Mouse (Mus musculus) c-Kit-negative CD71-positive TER-119-positive erythroid progenitor cells, embryonic 14.5 days (primary cell): Measurements from ENCODE around the gene Pde8b.

Experiments used
- DNase-seq: peaks from one replicate; pipeline ENCODE4 v3.0.0-alpha.2; 2013; ENCODE audit warnings: low read depth, low spot score

Gene Pde8b

DNA sequence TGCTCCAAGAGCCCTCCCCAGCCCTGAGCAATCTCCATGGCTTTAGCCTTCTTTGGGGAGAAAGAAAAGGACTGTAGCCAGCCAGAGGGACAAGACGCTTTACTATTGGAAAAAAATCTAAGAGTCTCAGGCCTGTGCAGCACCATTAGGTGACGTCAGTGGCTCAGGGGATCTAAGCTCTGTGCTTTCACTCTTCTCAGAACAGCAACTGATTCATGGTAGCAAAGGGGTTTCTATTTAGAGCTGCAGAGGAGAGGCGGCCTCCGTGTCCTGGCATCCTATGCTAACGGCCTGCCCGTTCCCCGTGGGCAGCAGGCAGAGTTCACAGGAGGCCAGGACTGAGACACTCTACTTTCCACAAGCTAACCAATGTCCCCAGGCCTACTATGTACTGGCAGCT, 169.1 kb downstream of the Pde8b start:
- DNase-seq, result no peak

DNA sequence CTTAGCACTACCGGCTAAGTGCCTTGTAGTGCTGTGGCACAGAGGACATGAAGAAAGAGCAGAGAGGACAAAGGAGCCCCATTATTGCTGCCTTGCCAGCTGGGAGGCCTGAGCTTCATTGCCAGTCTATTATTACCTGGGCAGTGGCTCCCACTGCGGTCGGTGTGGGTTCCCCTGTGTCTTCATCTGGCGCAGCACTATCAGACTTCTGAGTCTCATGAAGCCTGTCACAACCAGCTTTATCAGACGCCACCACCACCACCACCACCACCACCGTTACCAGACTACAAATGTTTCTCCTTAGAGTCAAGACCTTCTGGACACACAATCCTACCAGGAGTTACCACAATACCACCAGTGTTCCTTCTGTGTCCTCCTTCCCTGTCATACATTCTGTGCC, 171.6 kb downstream of the Pde8b start:
- no peak for DNase-seq

DNA sequence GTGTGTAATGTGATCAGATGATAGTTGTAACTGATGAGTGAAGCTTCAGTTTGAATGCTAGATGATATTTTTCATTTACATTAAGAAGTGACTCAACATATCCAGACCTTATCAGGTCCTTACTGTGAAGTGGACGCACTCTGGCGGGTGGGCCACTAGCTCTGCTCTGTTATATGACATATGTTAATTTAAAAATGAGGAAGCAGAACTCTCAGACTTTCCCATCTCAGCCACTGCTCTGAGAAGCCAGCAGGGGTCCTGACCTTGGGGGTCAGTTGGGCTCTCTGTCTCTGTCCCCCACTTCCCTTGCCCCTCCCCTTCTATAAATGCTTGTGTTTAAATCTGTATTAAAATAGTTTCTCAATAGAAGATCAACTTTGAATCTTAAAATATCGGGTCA, 172.4 kb downstream of the Pde8b start:
- DNase-seq, result no peak

GRCm38 (mm10) chr13:95076142-95076541, 174.0 kb downstream of the Pde8b start:
- DNase-seq, result no peak

DNA sequence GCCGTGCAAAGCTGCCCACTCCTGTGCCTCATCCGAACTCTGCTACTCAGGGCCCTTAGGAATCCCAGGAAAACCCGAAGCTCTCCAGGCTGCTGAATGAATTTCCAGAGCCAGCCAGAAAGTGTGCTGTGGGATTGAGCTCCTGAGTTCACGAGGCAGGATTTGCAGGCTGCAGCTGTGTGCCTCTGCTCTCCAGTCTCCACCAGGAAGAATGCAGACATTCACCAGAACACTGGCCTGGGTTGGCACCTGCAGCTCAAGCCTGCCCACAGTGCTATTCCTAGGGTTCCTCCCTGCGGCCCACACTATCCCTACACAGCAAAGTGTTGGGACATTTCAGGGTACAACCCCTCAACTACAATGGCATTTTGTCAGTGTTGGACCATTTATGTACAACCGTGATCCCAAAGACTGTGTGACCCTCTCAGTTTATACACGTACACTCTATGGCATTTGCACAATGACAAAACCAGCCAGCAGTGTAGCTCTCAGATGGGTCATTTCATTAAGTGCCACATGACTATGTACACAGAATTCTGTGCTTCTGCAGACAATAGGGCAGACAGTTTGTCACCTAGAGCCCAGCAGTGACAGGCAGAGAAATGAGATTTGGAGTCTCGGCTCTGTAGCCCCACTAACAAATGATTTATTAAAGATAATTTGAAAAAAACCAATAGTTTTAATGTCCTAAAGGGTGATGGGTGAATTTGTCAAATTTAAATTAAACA, 176.5 kb downstream of the Pde8b start:
- DNase-seq, result no peak

GRCm38 (mm10) chr13:95070268-95070667, 179.9 kb downstream of the Pde8b start:
- no peak for DNase-seq

- no peak for DNase-seq
These were observed 182.3 kb downstream of the Pde8b start for GRCm38 (mm10) chr13:95067854-95068253.

DNA sequence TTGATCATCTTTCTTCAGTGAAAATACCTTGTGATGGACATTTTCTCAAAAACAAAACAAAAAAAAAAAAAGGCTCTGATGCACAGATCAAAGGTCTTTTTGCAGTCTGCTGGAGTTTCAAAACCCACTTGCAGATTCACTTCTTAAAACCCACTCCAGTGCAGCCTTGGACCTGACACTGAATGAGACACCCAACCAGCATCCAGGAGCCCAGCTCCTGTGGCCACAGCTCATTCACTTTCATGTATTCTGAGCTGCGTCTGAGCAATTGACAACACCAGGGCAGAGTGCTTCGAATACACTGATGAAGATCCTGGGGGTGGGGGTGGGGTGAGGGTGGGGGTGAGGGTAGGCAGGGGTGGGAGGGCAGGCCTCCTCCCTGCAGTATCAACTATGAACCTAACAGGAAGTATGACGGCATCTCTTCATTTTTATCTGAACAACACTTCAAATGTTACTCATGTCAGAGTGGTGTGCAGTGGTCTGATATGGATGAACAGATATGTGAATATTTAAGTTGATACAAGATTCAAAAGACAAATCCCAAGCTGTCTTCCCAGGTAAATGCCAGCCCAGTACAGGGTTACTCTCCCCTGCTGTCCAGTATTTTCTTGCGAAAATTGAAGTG, 186.6 kb downstream of the Pde8b start:
- DNase-seq, result no peak

DNA sequence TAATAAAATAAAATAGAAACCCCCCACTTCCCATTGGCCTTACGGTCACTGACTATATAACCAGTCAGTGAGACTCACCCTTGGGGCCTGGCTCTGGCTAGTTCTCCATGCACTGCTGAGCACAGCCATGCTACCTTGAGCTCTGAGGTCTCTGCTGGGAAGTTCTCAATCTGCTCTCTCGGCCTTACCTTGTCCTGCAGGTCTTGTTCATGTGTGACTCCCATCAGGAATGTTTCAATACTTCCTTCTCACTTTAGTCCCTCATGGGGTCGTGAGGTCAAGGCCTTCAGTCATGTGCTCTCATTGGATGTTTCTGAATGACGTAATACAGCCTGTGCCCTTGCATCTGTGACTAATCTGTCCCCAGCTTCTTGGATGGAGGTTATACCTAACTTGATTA, 191.3 kb downstream of the Pde8b start:
- no peak for DNase-seq

- no peak for DNase-seq
These were observed 193.4 kb downstream of the Pde8b start for GRCm38 (mm10) chr13:95056501-95057280.

- no peak for DNase-seq
These were observed 194.3 kb downstream of the Pde8b start for GRCm38 (mm10) chr13:95055742-95056388.

- DNase-seq, result no peak
These were observed 197.7 kb downstream of the Pde8b start for GRCm38 (mm10) chr13:95052421-95052820.

- no peak for DNase-seq
These were observed 199.7 kb downstream of the Pde8b start for GRCm38 (mm10) chr13:95050398-95050797.

DNA sequence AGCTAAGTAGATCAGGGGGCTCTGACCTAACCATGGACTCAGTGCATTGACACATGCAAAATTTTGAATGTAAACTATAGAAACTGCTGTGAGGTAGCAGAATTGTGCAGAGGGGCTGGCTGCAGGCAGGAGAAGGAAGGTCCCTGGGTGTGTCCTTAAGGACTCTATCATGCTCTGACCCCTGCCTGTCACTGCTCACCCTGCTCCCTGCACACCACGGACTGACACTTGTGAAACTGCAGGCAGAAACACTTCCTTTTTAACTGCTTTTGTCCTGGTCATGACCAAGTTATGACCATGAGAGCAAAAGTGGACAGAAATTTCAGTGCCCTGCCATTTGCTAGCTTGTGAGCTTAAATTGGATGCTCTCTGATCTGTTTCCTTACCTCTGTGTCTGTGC, 206.0 kb downstream of the Pde8b start:
- DNase-seq, result no peak

DNA sequence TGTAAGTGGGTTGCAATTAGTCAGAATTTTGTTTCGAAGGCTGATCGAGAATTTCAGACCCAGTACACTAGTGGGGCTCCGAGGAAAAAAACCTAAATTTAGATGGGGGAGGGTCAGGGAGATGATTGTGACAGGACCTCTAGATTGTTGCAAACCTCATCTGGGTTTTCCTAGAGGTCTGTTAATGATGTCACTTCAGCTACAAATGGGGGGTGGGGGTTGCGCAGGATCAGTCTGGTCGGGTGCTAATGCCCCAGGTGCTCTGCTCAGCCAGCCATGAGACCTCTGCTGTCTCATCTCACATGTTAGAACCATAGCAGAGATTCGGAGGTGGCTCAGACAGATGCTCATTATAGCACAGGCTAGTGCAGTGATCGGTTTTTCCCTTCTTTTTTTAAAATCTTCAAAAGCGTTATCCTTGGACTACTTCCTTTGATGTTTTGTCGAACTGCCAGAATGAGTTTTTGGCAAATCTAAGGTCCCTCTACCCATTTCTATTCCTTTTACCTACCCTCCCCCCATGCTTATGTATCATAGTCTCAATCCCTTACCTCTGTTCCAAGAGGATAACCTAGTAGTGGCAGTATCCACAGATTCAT, 209.9 kb downstream of the Pde8b start:
- no peak for DNase-seq

- no peak for DNase-seq
These were observed 211.9 kb downstream of the Pde8b start for GRCm38 (mm10) chr13:95038200-95038599.

GRCm38 (mm10) chr13:95034715-95035114, 215.4 kb downstream of the Pde8b start:
- no peak for DNase-seq

GRCm38 (mm10) chr13:95034094-95034493, 216.0 kb downstream of the Pde8b start:
- no peak for DNase-seq

- DNase-seq, result no peak
These were observed 217.2 kb downstream of the Pde8b start for GRCm38 (mm10) chr13:95032973-95033372.

DNA sequence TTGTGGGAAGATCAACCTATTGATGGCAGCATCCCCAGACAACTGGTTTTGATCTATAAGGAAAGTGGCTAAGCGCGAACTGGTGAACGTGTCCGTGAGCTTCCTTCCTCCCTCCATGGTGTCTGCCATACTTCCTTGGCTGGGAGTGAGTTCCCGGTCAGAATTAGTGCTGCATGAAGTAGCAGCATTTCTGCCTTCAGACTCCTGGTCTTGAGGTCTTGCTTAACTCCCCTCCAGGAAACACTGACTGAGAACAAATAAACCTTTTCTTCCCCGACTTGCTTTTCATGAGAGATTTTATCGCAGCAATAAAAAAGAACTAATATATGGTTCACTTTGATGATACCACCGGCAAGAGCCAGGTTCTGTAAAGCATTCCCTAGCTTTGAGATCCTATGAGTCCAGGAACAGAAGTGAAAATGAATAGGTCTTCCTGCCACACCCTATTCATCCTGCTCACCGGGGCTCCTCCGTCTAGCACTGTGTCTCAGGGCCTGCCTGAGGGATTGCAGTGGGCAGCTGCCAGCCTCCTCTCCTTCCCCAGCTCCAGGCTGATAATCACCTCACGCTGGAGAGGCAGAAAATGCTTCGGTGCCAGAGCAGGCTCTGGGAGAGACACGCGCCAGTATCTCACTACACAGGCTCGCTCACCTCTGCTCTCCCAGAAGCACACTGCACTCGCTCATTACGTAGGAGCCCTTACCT, 217.9 kb downstream of the Pde8b start:
- DNase-seq, result no peak

DNA sequence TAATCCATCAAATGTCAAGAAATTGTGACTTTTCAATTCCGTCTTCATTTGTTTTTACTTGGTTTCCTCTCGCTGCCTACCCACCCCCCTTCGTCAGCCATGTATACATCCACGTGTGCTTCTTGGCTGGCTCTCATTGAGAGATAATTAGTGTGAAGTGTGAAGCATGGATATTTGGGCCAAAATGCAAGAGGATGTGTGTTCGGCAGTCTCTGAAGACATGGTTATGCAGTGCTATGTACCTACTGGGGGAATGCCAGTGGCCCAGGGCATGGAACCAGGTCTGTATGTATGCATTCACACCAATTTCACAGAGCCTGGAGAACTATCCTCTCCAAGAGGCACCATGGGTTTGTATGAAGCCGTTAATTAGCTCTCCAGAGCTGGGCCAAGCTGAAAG, 219.3 kb downstream of the Pde8b start:
- no peak for DNase-seq
